Mouse (Mus musculus) left cerebral cortex, postnatal 25 days (tissue): Measurements from ENCODE around the gene Hcls1. TPM values are rescaled to one million over a fixed set of nuclear protein-coding genes. Genes with fewer than 3 reads are reported as not detected.

Experiments
- DNase-seq, 2 experiments: peaks; one replicate each; pipeline ENCODE4 v3.0.0; 2022; ENCODE audit warnings: low spot score in 2 of 2, mixed read lengths in 1 of 2
- intact Hi-C: fragments of 180-260 bp; cut with DNase I; formaldehyde crosslinking; loops from one replicate; pipeline ENCODE4 v1.15.1; 2025
- total RNA-seq, 2 experiments: library from RNA; stranded (reverse); gene quantifications; 2 replicates each; pipeline ENCODE4 v1.2.3; 2021

Gene Hcls1
- total RNA-seq, 2 experiments from 2014 or later, result 4.3 to 4.8 TPM

DNA sequence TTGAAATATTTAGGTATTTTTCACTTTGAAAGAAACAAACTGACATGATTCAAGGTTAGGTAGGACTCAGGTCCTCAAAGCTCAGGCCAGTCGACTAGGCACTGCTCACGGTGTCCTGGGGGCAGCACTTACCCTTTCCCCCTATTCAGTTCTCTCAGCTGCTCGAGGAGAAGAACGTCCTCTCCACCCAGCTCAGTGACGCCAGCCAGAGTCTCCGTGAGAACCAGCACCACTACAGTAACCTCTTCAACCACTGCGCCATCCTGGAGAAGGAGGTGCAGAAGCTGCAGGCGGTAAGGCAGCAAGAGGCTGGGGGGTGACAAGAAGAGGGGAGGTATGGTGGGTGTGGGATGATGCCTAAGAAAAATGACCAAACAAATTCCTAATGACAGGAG is 6.7 kb upstream of the Hcls1 start:
- DNase-seq, result no peak
- intact Hi-C loops, result no loop called here

DNA sequence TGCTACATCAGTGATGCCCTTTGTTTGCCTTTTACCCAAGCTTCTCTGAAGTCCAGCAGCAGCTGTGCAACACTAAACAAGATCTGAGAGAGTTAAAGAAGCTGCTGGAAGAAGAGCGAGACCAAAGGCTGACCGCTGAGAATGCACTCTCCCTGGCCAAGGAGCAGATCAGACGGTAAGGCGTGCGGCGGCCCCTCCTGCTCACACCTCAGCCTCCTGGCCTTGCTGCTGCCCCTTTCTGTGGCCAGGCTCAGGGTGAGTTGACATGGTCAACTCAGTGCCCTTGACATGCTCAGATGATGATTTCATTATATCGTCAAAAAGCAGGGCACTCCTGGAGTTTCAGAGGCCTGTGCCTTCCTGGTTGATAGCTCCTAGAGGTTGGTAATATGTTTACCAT is 5.6 kb upstream of the Hcls1 start:
- intact Hi-C loops, result no loop called here
- DNase-seq, result no peak

DNA sequence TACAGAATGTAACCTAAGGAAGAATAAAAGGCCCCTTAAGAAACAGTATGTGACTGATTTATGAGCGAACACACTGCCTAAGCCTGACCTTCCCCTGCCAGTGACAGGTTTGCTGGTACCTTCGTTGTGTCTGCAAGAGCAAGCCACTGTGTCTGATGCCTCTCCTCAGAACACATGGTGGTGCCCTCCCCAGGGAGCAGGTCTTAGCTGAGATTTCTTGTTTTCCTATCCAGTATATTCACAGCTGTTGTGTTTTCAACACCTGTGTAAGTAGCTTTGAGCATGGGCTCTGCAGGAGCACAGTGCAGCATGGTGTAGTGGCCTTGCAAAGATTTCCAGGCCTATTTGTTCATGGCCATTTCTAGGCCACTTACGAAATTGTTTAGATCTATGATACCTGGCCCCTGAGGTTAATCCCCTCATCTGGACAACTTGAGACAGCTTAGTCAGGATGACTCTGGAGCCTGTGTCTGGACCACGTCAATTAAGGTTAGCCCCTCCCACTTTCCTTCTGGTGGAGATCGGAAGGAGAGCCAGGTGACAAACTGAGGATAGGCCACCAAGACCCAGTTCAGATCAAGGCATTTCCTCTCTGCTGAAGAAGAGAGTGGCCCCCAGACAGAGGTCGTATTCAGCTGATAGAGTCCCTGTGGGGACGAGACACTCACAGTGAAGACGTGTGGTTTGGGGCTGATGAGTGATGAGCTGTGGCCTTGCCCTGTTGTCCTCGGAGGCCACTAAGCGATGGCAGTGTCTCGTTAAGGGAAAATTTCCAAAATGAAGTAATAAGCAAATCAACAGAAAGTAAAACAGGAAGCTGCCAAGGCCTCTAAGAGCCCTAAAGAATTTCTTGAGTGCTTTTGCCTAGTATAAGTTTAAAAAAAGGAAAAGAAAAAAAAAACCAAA is 4.3 kb upstream of the Hcls1 start:
- DNase-seq, result no peak
- intact Hi-C loops, result no loop called here

DNA sequence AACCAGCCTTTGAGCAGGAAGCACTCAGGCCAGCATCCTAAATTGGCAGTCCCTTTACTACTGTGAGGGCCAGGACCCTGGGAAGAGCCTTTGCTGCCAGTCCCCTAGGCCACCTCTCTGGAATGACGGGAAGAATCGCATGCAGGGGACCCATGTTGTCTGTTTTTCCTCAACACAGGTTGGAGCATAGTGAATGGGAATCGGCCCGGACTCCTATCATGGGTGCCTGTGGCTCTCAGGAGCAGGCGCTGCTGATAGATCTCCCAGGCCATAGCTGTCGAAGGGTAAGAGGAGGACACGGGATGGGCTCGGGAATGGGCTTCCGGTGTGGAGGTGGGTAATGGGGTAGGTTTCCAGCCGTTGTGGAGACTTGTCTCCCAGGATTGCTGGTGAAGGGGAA is 3.4 kb upstream of the Hcls1 start:
- DNase-seq, result no peak
- intact Hi-C loops, result no loop called here

DNA sequence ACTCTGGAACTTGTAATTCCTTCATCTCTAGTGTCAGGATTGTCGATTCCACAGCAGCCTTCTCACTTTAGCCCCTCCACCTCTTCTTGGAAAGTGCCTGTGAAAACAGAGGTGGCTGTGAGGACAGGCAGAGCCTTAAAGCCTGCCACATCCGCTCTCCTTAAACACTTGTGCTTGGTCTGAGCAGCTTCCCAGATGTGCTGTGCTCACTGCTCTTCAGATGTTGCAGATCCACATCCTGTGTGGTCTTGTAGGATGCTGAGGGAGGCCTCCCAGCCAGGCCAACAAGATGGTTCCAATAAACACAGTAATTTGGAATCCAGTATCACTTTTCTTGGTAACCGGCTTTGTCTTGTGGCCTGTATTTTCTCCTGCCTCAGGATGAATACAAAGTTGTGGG is 2.8 kb upstream of the Hcls1 start:
- intact Hi-C loops, result no loop called here
- no peak for DNase-seq

DNA sequence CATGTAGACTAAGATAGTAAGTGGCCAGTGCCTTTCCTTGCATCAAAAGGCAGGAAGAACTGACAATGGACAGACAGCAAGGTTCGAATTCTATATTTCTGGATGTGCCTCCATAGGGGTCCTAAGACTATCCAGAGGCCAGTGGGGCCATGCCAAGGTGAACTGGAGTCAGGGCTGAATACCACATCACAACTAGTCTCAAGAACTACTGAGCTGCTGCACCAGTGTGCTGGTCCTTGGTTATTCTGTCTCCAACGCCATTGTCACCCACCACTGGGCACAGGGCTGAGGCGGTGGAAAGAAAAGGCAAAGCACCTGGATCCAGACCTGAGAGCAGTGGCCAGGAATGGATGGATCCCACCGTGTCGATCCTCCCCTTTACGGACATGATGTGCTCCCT is 2.2 kb upstream of the Hcls1 start:
- intact Hi-C loops, result no loop called here
- no peak for DNase-seq

DNA sequence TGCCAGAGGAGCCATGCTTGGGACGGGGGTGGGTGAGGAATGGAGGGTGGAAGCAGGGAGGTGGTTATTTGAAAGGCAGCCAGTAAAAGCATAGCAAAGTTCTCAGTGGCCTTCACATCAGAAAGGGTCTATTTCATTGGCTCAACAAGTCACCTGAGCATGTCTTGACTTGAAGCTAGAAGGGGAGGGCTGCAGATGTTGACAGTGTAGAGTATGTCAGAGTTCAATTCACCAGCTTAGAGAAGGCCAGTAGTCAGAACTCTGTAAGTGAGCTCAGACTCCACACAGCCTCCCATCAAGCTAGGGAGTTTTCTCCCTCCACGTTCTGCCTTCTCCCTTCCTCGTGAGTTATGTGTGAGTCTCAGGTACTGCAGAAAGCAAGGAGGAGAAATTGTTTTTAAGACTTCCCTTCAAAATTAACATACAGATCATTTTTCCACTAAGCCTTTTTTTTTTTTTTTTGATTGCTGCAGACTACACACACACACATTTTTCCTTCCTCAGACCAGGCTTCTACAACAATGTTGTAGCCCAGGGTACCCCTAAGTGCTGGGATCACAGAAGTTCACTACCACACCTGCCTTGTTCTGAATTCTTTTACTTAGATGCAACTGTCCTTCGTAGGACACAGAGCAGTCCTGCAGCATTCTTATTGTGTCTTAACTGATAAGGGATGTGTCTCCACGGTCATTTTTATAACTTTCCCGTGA is 497 bp upstream of the Hcls1 start:
- no peak for DNase-seq
- intact Hi-C loops, result no loop called here

DNA sequence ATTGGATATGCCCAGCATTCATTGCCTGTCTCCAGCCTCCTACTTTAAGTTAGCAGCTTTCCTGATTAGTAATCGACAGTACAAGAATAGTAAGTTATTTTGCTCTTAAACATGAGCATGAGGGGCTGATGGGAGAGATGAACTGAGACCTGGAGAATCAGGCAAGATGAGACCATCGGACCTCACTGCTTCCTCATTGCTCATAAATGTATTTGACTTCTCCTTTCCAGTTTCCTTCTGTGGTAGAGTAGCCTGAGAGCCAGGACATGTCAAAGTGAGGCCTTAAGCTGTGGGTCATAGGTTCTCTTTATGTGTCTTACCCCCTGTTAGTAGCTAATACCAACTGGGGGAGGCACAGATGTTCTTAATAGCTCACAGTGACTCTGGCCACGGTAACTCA is 1.0 kb downstream of the Hcls1 start:
- intact Hi-C loops, result no loop called here
- DNase-seq, result no peak

DNA sequence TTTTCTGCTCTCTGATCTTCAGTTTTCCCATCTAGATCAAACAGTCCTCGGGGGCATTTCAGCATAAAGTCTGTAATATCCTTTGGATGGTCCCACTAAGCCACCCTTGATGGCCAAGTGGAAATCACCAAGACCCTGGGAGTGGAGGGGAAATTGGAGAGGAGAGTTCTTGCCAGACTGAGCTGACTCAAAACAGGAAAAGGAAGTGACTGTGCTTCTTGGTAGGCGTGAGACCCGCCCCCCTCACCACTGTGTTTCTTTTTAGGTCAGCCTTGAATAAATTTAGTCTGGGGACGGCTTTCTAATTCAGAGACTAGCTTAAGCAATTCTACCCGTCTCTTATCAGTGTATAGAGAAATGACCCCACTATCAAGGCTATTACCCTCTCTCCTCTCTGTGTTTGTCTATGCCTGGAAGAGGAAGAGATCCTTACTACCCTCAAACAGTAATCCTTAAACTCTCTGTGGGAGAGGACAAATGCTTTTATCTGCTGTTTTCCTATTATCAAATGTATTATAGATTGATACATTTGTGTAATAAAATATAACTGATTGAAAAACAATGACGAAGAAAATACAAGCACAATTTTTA is 6.4 kb downstream of the Hcls1 start:
- peak in 1 of 2 experiments; percentile 54 for DNase-seq
- intact Hi-C loops, result no loop called here

DNA sequence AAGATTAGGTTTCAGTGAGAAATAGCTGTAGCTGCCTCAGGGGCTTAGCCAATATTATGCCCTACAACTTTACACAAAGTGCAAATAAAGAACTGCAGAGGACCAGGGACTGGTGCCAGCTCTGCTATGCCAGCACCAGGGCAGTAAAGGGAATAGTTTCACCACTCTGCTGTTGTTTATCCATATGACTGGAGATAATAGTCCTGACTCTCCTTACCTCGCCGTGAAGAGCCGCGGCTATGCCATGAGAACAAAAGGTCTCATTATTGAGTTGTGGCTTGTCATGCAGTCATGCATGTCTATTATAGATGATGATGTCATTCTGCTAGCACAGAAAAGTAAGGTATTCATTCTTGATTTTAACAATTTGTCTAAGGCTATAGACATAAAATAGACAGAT is 7.1 kb downstream of the Hcls1 start:
- DNase-seq, result no peak
- intact Hi-C loops, result no loop called here

DNA sequence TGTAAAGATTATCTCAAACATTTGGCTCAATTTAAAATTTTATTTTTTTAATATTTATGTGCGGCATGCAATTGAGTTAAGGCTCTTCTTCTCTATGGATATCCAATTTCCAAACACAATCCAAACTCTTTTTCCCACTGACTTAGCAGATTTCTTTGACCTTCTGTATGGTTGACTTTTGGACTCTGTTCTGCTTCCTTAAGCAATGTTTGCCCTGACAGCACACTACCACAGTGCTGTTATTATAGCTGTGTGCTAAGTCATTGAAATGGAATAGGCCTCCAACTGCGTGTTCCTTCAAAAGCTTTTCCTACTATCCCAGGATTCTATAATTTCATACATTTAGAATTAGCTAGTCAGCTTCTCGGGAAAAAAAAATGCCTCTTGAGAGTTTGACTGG is 8.8 kb downstream of the Hcls1 start:
- no peak for DNase-seq
- intact Hi-C loops, result no loop called here

DNA sequence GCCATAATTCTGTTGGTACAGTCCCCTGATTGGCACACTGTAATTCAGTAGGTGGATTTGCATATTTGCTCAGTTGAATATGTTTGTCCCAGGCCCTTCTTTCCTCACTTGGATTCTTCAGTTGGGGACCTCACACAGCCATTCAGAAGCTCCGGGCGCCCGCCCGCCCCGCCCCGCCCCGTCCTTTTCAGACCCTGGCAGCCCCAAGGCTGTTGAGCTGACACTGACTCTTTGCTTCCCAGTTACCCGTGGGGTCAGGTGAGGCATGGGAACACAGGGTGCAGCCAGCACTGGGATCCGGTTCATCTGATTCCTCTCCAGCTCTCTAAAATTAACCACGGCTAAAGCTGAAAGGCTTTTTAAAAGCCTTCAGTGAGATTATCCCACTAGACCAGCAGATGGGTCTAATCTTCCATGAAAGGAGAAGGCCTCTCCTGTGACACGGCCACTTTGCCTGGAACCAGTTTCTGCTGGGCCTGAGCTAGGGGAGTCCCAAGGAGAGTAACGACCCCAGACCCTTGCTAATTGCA is 10.2 kb downstream of the Hcls1 start:
- no peak for DNase-seq
- intact Hi-C loops, result no loop called here

DNA sequence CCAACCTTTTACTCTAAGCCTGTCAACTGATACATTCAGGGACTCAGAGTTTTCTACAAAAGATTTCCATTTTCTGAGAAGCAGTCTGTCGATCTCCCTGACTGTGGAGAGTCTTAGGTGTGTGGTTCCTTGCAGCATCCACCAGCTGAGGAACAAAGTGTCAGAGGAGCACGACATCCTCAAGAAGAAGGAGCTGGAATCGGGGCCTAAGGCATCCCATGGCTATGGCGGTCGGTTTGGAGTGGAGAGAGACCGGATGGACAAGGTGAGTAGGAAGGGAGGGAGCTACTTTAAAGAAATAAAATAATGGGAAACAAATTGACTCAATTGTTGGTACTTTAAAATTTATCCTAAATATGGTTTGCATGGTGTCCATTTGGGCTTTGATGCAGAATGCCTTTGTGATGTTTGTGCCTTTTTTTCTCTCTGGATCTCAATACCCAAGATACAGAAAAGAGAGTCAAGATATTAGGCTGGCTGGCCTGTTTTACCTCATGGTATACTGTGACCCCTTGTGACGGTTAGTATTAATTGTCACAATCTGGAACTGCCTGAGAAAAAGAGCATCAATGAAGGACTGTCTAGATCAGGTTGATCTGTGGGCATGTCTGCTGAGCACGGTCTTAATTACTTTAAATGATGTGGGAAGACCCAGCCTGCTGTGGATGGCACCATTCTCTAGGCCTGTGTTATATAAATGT is 11.8 kb downstream of the Hcls1 start:
- intact Hi-C loops, result no loop called here
- DNase-seq, result no peak

DNA sequence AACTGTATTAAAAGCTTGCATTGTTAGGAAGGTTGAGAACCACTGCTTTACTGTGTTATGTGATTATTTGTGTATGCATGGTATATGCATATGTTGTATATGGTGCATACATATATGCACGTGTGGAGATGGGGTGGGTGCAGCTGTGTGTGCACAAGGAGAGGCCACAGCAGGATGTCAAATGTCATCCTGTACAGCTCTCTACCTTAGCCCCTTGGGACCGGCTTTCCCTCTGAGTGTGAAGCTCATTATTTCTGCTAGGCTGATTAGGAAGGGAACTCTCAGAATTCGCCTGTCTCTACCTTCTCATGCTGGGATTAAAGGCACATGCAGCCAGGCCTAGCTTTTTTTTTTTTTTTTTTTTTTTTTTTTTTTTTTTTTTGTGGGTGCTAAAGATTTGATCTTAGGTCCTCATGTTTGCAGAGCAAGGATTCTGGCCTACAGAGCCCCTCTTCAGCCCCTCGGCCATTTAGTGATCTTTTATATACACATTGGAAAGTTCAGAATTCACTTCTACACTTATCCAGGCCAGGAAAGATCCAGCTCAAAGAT is 12.9 kb downstream of the Hcls1 start:
- DNase-seq, result no peak
- intact Hi-C loops, result no loop called here

DNA sequence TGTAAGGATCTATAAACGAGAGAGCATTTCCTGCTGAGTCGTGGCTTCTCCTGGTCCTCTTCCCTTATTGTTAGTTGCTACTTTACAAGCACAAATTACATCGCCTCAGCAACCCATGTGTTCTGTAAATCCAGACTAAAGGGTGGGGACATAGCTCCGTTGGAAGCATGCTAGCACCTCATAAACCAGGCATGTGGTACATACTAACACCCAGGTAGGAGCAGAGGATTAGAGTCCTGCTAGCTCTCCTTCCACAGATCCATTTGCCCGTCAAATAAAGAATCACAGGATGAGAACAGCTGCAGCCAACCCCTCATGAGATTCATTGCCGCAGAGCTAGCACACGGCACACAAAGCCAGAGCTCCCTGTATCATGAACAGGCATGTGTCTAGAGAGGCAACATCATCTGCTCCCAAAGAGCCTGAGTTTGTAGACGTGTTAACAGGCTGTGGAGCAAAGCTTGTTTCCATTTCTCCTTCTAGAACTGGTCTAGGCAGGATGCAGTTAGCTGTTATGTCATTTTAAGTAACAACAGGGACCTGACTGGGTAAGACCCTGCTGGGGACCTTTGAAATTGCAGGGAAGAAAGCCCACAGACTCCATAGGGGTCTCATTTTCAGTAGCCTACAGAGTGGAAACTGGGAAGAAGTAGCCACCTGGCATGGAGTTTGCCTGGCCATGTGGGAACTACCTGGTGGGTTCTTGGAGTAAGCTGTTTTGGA is 15.0 kb downstream of the Hcls1 start:
- intact Hi-C loops, result no loop called here

DNA sequence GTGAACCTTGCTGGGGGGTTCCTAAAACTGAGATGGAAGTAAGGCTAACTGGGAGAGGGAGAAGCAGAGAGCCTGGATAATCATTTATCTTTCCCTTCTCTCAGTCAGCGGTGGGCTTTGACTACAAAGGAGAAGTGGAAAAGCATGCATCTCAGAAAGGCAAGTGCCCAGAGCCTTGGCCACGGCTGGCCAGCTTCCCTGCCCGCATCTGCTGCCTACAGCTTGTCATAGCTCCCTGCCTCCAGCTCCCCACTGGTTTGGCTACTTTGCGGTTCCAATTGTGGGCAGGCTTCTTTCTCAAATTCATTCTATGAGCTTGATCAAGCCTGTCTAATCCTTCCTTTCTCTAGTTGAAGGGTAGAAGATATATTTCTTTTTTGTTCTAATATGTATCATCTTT is 16.2 kb downstream of the Hcls1 start:
- intact Hi-C loops, result no loop called here
- no peak for DNase-seq

More for the DNA sequence above, 15.0 kb downstream of the Hcls1 start:
- DNase-seq, result no peak

DNA sequence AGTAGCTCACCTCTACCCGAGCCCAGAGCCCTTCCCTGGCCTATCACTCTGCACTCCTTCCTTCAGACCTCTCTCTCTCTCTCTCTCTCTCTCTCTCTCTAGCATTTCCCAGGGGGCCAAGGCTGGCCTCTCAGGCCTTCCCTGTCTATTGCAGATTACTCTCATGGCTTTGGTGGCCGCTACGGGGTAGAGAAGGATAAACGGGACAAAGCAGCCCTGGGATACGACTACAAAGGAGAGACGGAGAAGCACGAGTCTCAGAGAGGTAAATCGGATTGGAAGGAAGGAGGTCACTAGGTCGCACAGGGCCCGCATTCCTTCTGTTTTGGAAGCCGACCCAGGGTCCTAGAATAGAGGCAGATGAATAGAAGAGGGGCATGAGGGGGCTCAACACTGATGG is 20.3 kb downstream of the Hcls1 start:
- no peak for DNase-seq
- intact Hi-C loops, result no loop called here

DNA sequence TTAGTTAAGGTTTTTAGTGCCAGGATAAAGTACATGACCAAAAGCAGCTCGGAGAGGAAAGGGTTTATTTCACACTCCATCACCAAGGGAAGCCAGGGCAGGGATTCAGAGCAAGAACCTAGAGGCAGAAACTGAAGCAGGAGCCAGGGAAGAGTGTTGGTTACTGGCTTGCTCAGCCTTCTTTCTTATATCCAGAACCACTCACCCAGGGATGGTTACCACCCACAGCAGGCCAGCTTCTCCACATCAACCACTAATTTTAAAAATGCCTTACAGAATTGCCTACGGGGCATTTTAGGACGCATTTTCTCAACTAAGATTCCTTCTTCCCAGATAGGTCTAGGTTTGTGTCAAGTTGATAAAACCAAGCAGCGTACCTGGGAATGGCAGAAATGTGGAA is 28.6 kb downstream of the Hcls1 start:
- peak in 1 of 2 experiments; percentile 57 for DNase-seq
- intact Hi-C loops, result no loop called here

DNA sequence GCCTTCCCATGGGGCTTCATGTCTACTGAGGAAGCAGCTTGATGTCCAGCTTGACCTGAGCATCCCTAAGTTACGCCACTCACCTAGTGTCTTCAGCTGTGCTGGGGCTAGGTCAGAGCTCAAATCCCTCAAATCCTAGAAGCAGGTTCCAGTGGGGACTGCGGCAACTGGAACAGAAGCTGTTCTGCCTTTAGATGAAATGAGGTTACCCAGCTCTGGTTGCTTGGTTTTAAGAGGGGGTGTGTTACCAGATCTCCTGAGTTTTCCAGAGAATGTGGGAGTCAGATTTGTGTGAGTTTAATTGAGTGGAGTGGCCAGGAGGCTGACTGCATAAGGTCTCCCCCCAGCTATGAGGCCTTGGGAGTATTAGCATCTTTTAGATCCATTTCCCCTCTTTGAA is 44.3 kb downstream of the Hcls1 start:
- intact Hi-C loops, result no loop called here
- peak in 1 of 2 experiments; percentile 14 for DNase-seq
